15 mouse cellular contexts compared by ENCODE assay signal in genomic region chr14:30666604-30667003, GRCm38 (mm10).
"Had no signal": no experiment of that assay in that cellular context is flagged by ENCODE, and none has a peak within 500 bp of the region (broad histone marks: within the 10 kb centered on the region; RNA-seq: fewer than 3 reads in every experiment).

No protein-coding gene starts in this region.

- DNase-seq: liver, postnatal 0 days; lung, embryonic 14.5 days; thymus, adult 2 months; thymus, postnatal 14 days; thymus, postnatal 4 days had no signal

- H3K27ac ChIP-seq: kidney, embryonic 15.5 days; liver, embryonic 14.5 days; macrophage; midbrain, embryonic 12.5 days; midbrain, embryonic 15.5 days; neural tube, embryonic 12.5 days; neural tube, embryonic 15.5 days; stomach, postnatal 0 days had no signal

- H3K27me3 ChIP-seq: kidney, embryonic 15.5 days; midbrain, embryonic 12.5 days; midbrain, embryonic 15.5 days; neural tube, embryonic 12.5 days; neural tube, embryonic 15.5 days had no signal

- H3K4me1 ChIP-seq: kidney, embryonic 15.5 days; midbrain, embryonic 12.5 days; midbrain, embryonic 15.5 days; neural tube, embryonic 12.5 days; neural tube, embryonic 15.5 days had no signal

- H3K4me3 ChIP-seq: kidney, embryonic 15.5 days; midbrain, embryonic 12.5 days; midbrain, embryonic 15.5 days; neural tube, embryonic 12.5 days; neural tube, embryonic 15.5 days had no signal

- H3K36me3 ChIP-seq: midbrain, embryonic 15.5 days had no signal

- ATAC-seq: intestine, postnatal 0 days; liver, postnatal 0 days; lung, postnatal 0 days; midbrain, embryonic 15.5 days had no signal
